Mouse (Mus musculus): ENCODE data around the gene Ppp1r13l.

DNA sequence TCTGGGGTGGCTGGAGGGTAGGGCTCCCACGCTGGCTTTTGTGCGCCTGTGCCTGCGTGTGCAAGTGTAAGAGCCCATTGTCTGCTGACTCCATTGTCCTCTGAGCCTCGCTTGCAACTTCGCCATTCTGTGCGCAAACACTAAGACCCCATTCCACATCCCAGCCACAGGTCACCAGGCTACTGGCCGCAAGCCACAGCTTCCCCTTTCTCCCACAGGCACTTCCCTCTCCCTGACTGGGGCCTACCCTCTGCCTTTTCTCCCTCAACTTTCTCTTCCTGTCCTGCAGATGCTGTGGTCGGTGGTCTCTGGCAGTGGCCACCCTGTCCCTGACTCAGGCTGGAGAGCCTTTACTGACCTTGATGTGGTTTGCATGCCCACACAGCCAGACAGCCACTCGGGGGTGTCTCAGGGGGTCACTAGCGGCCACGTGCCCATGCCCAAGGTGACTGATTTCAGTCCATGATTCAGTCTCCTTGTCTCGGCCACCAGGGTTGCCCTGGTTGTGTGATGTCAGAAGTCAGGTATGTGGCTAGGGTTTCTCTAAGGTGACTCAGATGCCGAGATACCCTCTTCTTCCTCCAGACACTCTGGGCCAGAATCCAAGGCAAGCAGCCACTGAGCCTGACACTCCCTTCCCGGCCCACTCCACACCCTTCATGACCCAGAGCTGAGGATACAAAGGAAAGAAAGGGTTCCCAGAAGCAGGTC is 42.9 kb upstream of the Ppp1r13l start:
- no peak for TF ChIP-seq CTCF (IDR thresholded peaks at IDR 0.05; ENCODE audit: extremely low read depth, insufficient read depth, low read length)
- TF ChIP-seq POLR2A (IDR thresholded peaks at IDR 0.05; ENCODE audit: extremely low read depth, insufficient read depth, low read length): no peak

Measured in cortical plate, adult 2 months (tissue).